Mouse (Mus musculus) ES-E14 (cell line): ENCODE data around the gene Syt3. TPM values are rescaled to one million over a fixed set of nuclear protein-coding genes. Genes with fewer than 3 reads are reported as not detected.

Experiments used
- DNase-seq: peaks from one replicate; pipeline ENCODE4 v3.0.0-alpha.2; 2013; ENCODE audit warnings: low read depth, low spot score
- H3K27ac ChIP-seq: 2 replicates; pipeline ENCODE4 v1.5.1; 2012; ENCODE audit warnings: low read depth, mild to moderate bottlenecking, low read length, moderate library complexity, mixed read lengths; ENCODE audit not compliant: poor library complexity, insufficient read depth, severe bottlenecking
- H3K36me3 ChIP-seq: 2 replicates; pipeline ENCODE4 v1.6.1; 2012; ENCODE audit warnings: mild to moderate bottlenecking, low read length, moderate library complexity, mixed read lengths; ENCODE audit not compliant: control insufficient read depth, poor library complexity, insufficient read depth, severe bottlenecking
- H3K4me1 ChIP-seq, 2 experiments: fragments of 150-350 bp in 1 of 2; sonication (generic) in 1 of 2; 2 replicates each; pipeline ENCODE4 v1.6.1; 2012; ENCODE audit warnings: low read length in 2 of 2, mild to moderate bottlenecking in 1 of 2, mixed read lengths in 1 of 2; ENCODE audit not compliant: control insufficient read depth in 2 of 2, insufficient read depth in 2 of 2, poor library complexity in 1 of 2
- H3K4me3 ChIP-seq, 2 experiments: fragments of 150-350 bp in 1 of 2; sonication (generic) in 1 of 2; 2 replicates each; pipeline ENCODE4 v1.5.1; 2012; ENCODE audit warnings: low read length in 2 of 2, low read depth in 1 of 2, mild to moderate bottlenecking in 1 of 2, mixed read lengths in 1 of 2; ENCODE audit not compliant: insufficient read depth in 1 of 2, poor library complexity in 1 of 2, severe bottlenecking in 1 of 2
- H3K9ac ChIP-seq: 2 replicates; pipeline ENCODE4 v1.6.1; 2012; ENCODE audit warnings: low read depth, mild to moderate bottlenecking, low read length, mixed read lengths; ENCODE audit not compliant: poor library complexity, insufficient read depth, severe bottlenecking
- H3K9me3 ChIP-seq: fragments of 150-350 bp; sonication (generic); 2 replicates; pipeline ENCODE4 v1.6.1; 2012; ENCODE audit warnings: low read depth, mild to moderate bottlenecking, low read length; ENCODE audit not compliant: control insufficient read depth, insufficient read depth
- CHD2 ChIP-seq: IDR thresholded peaks from 2 replicates; pipeline ENCODE4 v1.6.1; 2014; ENCODE audit warnings: mild to moderate bottlenecking, low read depth, low read length, inconsistent platforms
- HCFC1 ChIP-seq: IDR thresholded peaks from 2 replicates; pipeline ENCODE4 v1.6.1; 2012; ENCODE audit warnings: low read length, inconsistent platforms, borderline replicate concordance; ENCODE audit not compliant: insufficient read depth
- MAFK ChIP-seq: IDR thresholded peaks from 2 replicates; pipeline ENCODE4 v1.6.1; 2014; ENCODE audit warnings: mild to moderate bottlenecking, low read depth, low read length, inconsistent platforms; ENCODE audit not compliant: insufficient read depth
- ZC3H11A ChIP-seq: IDR thresholded peaks from 2 replicates; pipeline ENCODE4 v1.6.1; 2012; ENCODE audit warnings: low read depth, mild to moderate bottlenecking, inconsistent platforms, low read length, borderline replicate concordance
- ZNF384 ChIP-seq: IDR thresholded peaks from 2 replicates; pipeline ENCODE4 v1.6.1; 2012; ENCODE audit warnings: low read depth, low read length, inconsistent platforms
- in situ Hi-C, 2 experiments: fragments of 600-800 bp; cut with MboI; formaldehyde crosslinking; loops; one replicate each; pipeline ENCODE4 v1.15.1; 2025; ENCODE audit warnings: low sequenced_read_pairs in 2 of 2, inconsistent platforms in 1 of 2; ENCODE audit not compliant: unreplicated experiment in 2 of 2
- total RNA-seq: library from RNA; depleted of rRNA; stranded (reverse); fragments of 300-350 nt; gene quantifications from 2 replicates; pipeline ENCODE4 v1.2.3, GENCODE M21; 2012

The Syt3 gene
- total RNA-seq, 1 experiment, result 5.8 TPM

DNA sequence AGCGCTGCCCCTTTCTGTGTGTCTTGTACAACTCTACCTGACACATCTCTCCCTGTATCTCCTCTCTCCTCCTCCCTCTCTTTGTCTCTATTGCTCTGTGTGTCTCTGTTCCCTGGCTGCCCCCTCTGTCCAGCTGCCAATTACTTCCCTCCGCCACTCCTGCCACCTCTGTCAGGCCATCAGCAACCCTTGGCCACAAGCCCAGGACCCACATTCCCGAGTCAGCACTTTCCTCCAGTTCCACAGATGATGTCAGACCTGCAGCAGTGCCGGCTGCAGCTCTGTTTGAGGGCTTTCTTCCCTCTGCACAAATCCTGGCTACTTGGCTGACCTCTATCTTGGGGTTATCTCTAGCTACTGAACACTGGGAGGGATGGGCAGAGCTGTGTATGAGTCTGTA is 5.6 kb upstream of the Syt3 start:
- Histone ChIP-seq H3K4me1 (peaks cover 0 to 7% of the 10 kb centered on the region in 2 experiments; a peak in 2 of 4 replicates), H3K27ac (no peak overlapping the region), H3K9ac (no peak overlapping the region), H3K9me3 (no peaks in the 10 kb centered on the region), H3K4me3 (no peak overlapping the region), H3K36me3 (peaks cover 3% of the 10 kb centered on the region; the same call in 1 of the 2 replicates)
- in situ Hi-C loops, result no loop called here
- no peak for DNase-seq
- TF ChIP-seq HCFC1 (no peak), MAFK (peak; percentile 48; the same call in 1 of the 2 replicates)

DNA sequence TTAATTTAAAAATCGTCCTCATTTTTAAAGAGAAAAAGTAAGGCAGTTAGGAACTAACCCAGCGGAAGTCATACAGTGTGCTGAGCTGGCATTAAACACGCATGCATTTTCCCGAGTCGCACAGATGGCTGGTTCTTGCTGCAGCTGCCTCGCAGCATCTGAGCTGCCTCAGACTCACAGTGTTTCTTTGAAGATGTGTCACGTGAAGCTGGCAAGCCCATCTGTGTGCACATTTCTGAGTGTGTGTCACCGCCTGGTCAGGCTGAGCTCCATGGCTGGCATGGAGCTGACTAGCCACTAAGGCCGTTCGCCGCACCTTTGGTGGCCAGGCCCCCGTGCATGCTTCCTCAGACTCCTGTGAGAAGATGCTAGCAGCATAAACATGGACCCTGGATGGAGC is 1.4 kb upstream of the Syt3 start:
- Histone ChIP-seq H3K27ac (no peak overlapping the region), H3K9ac (no peak overlapping the region), H3K36me3 (peaks cover 3% of the 10 kb centered on the region; the same call in 1 of the 2 replicates), H3K4me3 (no peak overlapping the region), H3K9me3 (no peaks in the 10 kb centered on the region), H3K4me1 (peaks cover 0 to 7% of the 10 kb centered on the region in 2 experiments; a peak in 2 of 4 replicates)
- no peak for DNase-seq
- no peak for TF ChIP-seq HCFC1
- no peak for TF ChIP-seq CHD2
- TF ChIP-seq ZC3H11A, result no peak
- no peak for TF ChIP-seq ZNF384
- no peak for TF ChIP-seq MAFK
- in situ Hi-C loops, result no loop called here

- Histone ChIP-seq H3K36me3 (peaks cover 3% of the 10 kb centered on the region; the same call in 1 of the 2 replicates), H3K4me1 (peaks cover 0 to 4% of the 10 kb centered on the region in 2 experiments; a peak in 1 of 4 replicates), H3K4me3 (peak overlapping the region; percentile 67 to 75), H3K9me3 (no peaks in the 10 kb centered on the region), H3K9ac (peak overlapping the region; percentile 60; the same call in 1 of the 2 replicates), H3K27ac (no peak overlapping the region)
- DNase-seq, result no peak
- TF ChIP-seq ZNF384, result no peak
- TF ChIP-seq HCFC1, result no peak
- TF ChIP-seq CHD2, result no peak
- no peak for TF ChIP-seq MAFK
- in situ Hi-C loops, result no loop called here
Observed at GRCm38 (mm10) chr7:44384716-44385059, 786 bp downstream of the Syt3 start.

GRCm38 (mm10) chr7:44385720-44386119 is 1.8 kb downstream of the Syt3 start, which contains the start of gene 1700008O03Rik:
Gene 1700008O03Rik, minus strand, starts transcription at chr7:44385820.
- Histone ChIP-seq H3K9me3 (no peaks in the 10 kb centered on the region), H3K4me1 (peaks cover 0 to 4% of the 10 kb centered on the region in 2 experiments; a peak in 1 of 4 replicates), H3K4me3 (peak within 1 kb of the TSS; percentile 67 to 75), H3K36me3 (no peaks in the 10 kb centered on the region), H3K27ac (no peak within 1 kb of the TSS), H3K9ac (peak within 1 kb of the TSS; percentile 60; the same call in 1 of the 2 replicates)
- in situ Hi-C loops, result no loop called here
- no peak for DNase-seq
- no peak for TF ChIP-seq ZNF384
- no peak for TF ChIP-seq ZC3H11A
- TF ChIP-seq MAFK, result no peak
- TF ChIP-seq HCFC1, result no peak
- TF ChIP-seq CHD2, result no peak

- no peak for TF ChIP-seq HCFC1
- TF ChIP-seq ZNF384, result no peak
- TF ChIP-seq ZC3H11A, result no peak
- no peak for TF ChIP-seq MAFK
- no peak for TF ChIP-seq CHD2
- no peaks in the 10 kb centered on the region for H3K9me3 ChIP-seq
- H3K4me3 ChIP-seq, result no peak overlapping the region
- H3K27ac ChIP-seq, result no peak overlapping the region
- peaks cover 0 to 6% of the 10 kb centered on the region in 2 experiments; a peak in 1 of 4 replicates for H3K4me1 ChIP-seq
- no peak overlapping the region for H3K9ac ChIP-seq
- in situ Hi-C loops, result no loop called here
- DNase-seq, result no peak
- no peaks in the 10 kb centered on the region for H3K36me3 ChIP-seq
Observed at GRCm38 (mm10) chr7:44391831-44392230, 7.9 kb downstream of the Syt3 start.
